Mouse (Mus musculus) inflammation-experienced regulatory T-cells, adult 6 months (primary cell): ENCODE data around the gene Slc8a2. TPM values are rescaled to one million over a fixed set of nuclear protein-coding genes. Genes with fewer than 3 reads are reported as not detected.

ENCODE experiments used
- ATAC-seq: one replicate; pipeline ENCODE4 v1.8.0; 2017
- polyA plus RNA-seq, 3 experiments: library from polyadenylated mRNA; unstranded; fragments of 100-300 nt; shearing (Covaris generic); gene quantifications; one replicate each; pipeline ENCODE4 v1.2.1; 2017

The Slc8a2 gene
- polyA plus RNA-seq, 3 experiments from 2014 or later = not detected

GRCm38 (mm10) chr7:16128344-16128743, 1.3 kb upstream of the Slc8a2 start:
- no peak for ATAC-seq

GRCm38 (mm10) chr7:16128899-16129298, 727 bp upstream of the Slc8a2 start:
- ATAC-seq = no peak

GRCm38 (mm10) chr7:16129846-16130691, 443 bp downstream of the Slc8a2 start:
- ATAC-seq = no peak

GRCm38 (mm10) chr7:16130956-16131634, 1.5 kb downstream of the Slc8a2 start:
- no peak for ATAC-seq

GRCm38 (mm10) chr7:16132161-16132581, 2.5 kb downstream of the Slc8a2 start:
- ATAC-seq = no peak

- ATAC-seq = no peak
Observed at GRCm38 (mm10) chr7:16132926-16133325, 3.3 kb downstream of the Slc8a2 start.

GRCm38 (mm10) chr7:16133691-16134090, 4.1 kb downstream of the Slc8a2 start:
- no peak for ATAC-seq

- no peak for ATAC-seq
Observed at GRCm38 (mm10) chr7:16134951-16135392, 5.3 kb downstream of the Slc8a2 start.

GRCm38 (mm10) chr7:16146489-16147410, 17.1 kb downstream of the Slc8a2 start:
- no peak for ATAC-seq

- ATAC-seq = no peak
Observed at GRCm38 (mm10) chr7:16147643-16148042, 18.0 kb downstream of the Slc8a2 start.

- no peak for ATAC-seq
Observed at GRCm38 (mm10) chr7:16149241-16149640, 19.6 kb downstream of the Slc8a2 start.

GRCm38 (mm10) chr7:16150191-16151145, 20.8 kb downstream of the Slc8a2 start:
- no peak for ATAC-seq

- ATAC-seq = peak; percentile 74
Observed at GRCm38 (mm10) chr7:16153522-16153921, 23.9 kb downstream of the Slc8a2 start.

- no peak for ATAC-seq
Observed at GRCm38 (mm10) chr7:16155132-16155872, 25.7 kb downstream of the Slc8a2 start.

- ATAC-seq = no peak
Observed at GRCm38 (mm10) chr7:16156105-16156714, 26.6 kb downstream of the Slc8a2 start.

- no peak for ATAC-seq
Observed at GRCm38 (mm10) chr7:16158735-16159134, 29.1 kb downstream of the Slc8a2 start.

- no peak for ATAC-seq
Observed at GRCm38 (mm10) chr7:16160702-16161101, 31.1 kb downstream of the Slc8a2 start.

- no peak for ATAC-seq
Observed at GRCm38 (mm10) chr7:16161302-16161701, 31.7 kb downstream of the Slc8a2 start.

GRCm38 (mm10) chr7:16162036-16162435, 32.4 kb downstream of the Slc8a2 start:
- ATAC-seq = no peak

GRCm38 (mm10) chr7:16172141-16172581, 42.5 kb downstream of the Slc8a2 start:
- no peak for ATAC-seq
